Mouse (Mus musculus) midbrain, embryonic 11.5 days (tissue): ENCODE measurements around the gene Acbd3. TPM values are rescaled to one million over a fixed set of nuclear protein-coding genes. Genes with fewer than 3 reads are reported as not detected.

Experiments
- ATAC-seq: fragments of 200-750 bp; cut with Nextera tagmentation; 2 replicates; pipeline ENCODE4 v1.8.0; 2017; ENCODE audit warnings: moderate TSS enrichment, moderate library complexity; ENCODE audit not compliant: low FRiP score
- DNase-seq: peaks from one replicate; pipeline ENCODE4 v3.0.0; 2015; ENCODE audit warnings: low spot score; ENCODE audit errors: missing footprints
- H3K27ac ChIP-seq: fragments of 300-500 bp; sonication (generic); 2 replicates; pipeline ENCODE4 v1.5.1; 2014; ENCODE audit warnings: low read depth, low read length
- H3K27me3 ChIP-seq: fragments of 300-500 bp; sonication (generic); 2 replicates; pipeline ENCODE4 v1.6.1; 2014; ENCODE audit warnings: mild to moderate bottlenecking, low read length, moderate library complexity, mixed read lengths; ENCODE audit not compliant: control insufficient read depth, insufficient read depth
- H3K36me3 ChIP-seq: fragments of 300-500 bp; sonication (generic); 2 replicates; pipeline ENCODE4 v1.6.1; 2014; ENCODE audit warnings: mild to moderate bottlenecking, low read length, moderate library complexity, mixed read lengths; ENCODE audit not compliant: control insufficient read depth, insufficient read depth
- H3K4me1 ChIP-seq: fragments of 300-500 bp; sonication (generic); 2 replicates; pipeline ENCODE4 v1.6.1; 2014; ENCODE audit warnings: low read length; ENCODE audit not compliant: control insufficient read depth, insufficient read depth
- H3K4me2 ChIP-seq: fragments of 300-500 bp; sonication (generic); 2 replicates; pipeline ENCODE4 v1.6.1; 2014; ENCODE audit warnings: mild to moderate bottlenecking, moderate library complexity
- H3K4me3 ChIP-seq: fragments of 300-500 bp; sonication (generic); 2 replicates; pipeline ENCODE4 v1.5.1; 2014; ENCODE audit warnings: low read depth, low read length
- H3K9ac ChIP-seq: fragments of 300-500 bp; sonication (generic); 2 replicates; pipeline ENCODE4 v1.6.1; 2014; ENCODE audit warnings: low read length
- H3K9me3 ChIP-seq: fragments of 300-500 bp; sonication (generic); 2 replicates; pipeline ENCODE4 v1.6.1; 2016; ENCODE audit warnings: low read length; ENCODE audit not compliant: control insufficient read depth
- WGBS: fragments of 180-500 bp; shearing (Covaris S2); extraction: QIAGEN DNeasy Blood & Tissue Kit; methylation state at CpG from one replicate; pipeline ENCODE4 v1.1.7; 2014; 5-methylcytosine and 5-hydroxymethylcytosine counted together
- polyA plus RNA-seq: library from polyadenylated mRNA; unstranded; fragments of >200 nt; fragmentation: Nextera tagmentation; extraction: Ambion mirVana; gene quantifications from 2 replicates; pipeline ENCODE4 v1.2.1, GENCODE M21; 2014

Gene Acbd3
- polyA plus RNA-seq, result 20.8 and 21.6 TPM in 2 replicates

- Histone ChIP-seq H3K36me3 (no peaks in the 10 kb centered on the region), H3K4me3 (peak within 1 kb of the TSS; percentile 84), H3K27me3 (no peaks in the 10 kb centered on the region), H3K27ac (peak within 1 kb of the TSS; percentile 87), H3K4me1 (peaks cover 16% of the 10 kb centered on the region), H3K9ac (peak within 1 kb of the TSS; percentile 93), H3K9me3 (no peaks in the 10 kb centered on the region), H3K4me2 (peak within 1 kb of the TSS; percentile 71)
- peak; percentile 99 for DNase-seq
- 1% methylated on average over 50 of the region's 52 CpGs for WGBS
- peak; percentile 95 for ATAC-seq
Observed at GRCm38 (mm10) chr1:180725704-180726179, at the start of gene Acbd3. Gene Acbd3 (plus strand): TSS chr1:180726043.

GRCm38 (mm10) chr1:180691284-180691683, 34.6 kb upstream of the Acbd3 start:
- DNase-seq (no peak), ATAC-seq (no peak)
- no peak overlapping the region for H3K4me2 ChIP-seq
- H3K27ac ChIP-seq, result no peak overlapping the region
- H3K4me1 ChIP-seq, result no peaks in the 10 kb centered on the region
- H3K9me3 ChIP-seq, result no peaks in the 10 kb centered on the region
- no peak overlapping the region for H3K4me3 ChIP-seq
- peaks cover 12% of the 10 kb centered on the region for H3K36me3 ChIP-seq
- H3K9ac ChIP-seq, result no peak overlapping the region
- H3K27me3 ChIP-seq, result peaks cover 8% of the 10 kb centered on the region
- WGBS, result 91% methylated on average over 7 of the region's 7 CpGs

GRCm38 (mm10) chr1:180696626-180697352, 29.1 kb upstream of the Acbd3 start, which contains the start of gene Mixl1:
Gene Mixl1 (minus strand): TSS chr1:180697034.
- H3K9me3 ChIP-seq, result no peaks in the 10 kb centered on the region
- H3K36me3 ChIP-seq, result no peaks in the 10 kb centered on the region; the same call in 1 of the 2 replicates
- H3K27me3 ChIP-seq, result peaks cover 30% of the 10 kb centered on the region
- 1% methylated on average over 66 of the region's 79 CpGs for WGBS
- ATAC-seq (no peak), DNase-seq (peak; percentile 92)
- H3K4me3 ChIP-seq, result peak within 1 kb of the TSS; percentile 34
- peak within 1 kb of the TSS; percentile 53 for H3K4me2 ChIP-seq
- H3K27ac ChIP-seq, result no peak within 1 kb of the TSS
- H3K4me1 ChIP-seq, result no peaks in the 10 kb centered on the region; the same call in 1 of the 2 replicates
- peak within 1 kb of the TSS; percentile 33; the same call in 1 of the 2 replicates for H3K9ac ChIP-seq

DNA sequence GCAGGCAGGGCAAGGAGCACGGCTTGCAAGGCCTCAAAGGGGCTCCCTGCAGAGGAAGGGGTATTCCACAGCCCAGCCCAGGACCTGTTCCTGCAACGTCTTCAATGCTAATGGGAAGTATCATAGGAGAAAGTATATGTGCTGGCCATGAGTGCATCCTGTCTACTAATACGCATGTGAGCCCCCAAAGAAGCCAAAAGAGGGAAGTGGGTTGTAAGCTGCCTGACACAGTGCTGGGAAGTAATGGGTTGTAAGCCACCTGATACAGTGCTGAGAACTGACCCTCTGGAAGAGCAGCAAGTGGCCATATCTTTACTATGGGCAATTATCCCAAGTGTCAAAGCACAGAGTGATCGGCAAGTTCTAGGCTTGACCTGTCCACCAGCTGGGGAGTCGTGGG, 27.8 kb upstream of the Acbd3 start:
- no peak overlapping the region for H3K4me3 ChIP-seq
- H3K36me3 ChIP-seq, result no peaks in the 10 kb centered on the region; the same call in 1 of the 2 replicates
- no peak overlapping the region for H3K27ac ChIP-seq
- WGBS, result 54% methylated on average over 5 of the region's 5 CpGs
- peaks cover 30% of the 10 kb centered on the region for H3K27me3 ChIP-seq
- H3K4me1 ChIP-seq, result no peaks in the 10 kb centered on the region; the same call in 1 of the 2 replicates
- no peak for ATAC-seq
- DNase-seq, result no peak
- H3K9ac ChIP-seq, result no peak overlapping the region
- no peak overlapping the region for H3K4me2 ChIP-seq
- H3K9me3 ChIP-seq, result no peaks in the 10 kb centered on the region

GRCm38 (mm10) chr1:180703400-180703799, 22.4 kb upstream of the Acbd3 start:
- WGBS, result 53% methylated on average over 6 of the region's 6 CpGs
- ATAC-seq, result no peak

GRCm38 (mm10) chr1:180707368-180707767, 18.5 kb upstream of the Acbd3 start:
- no peaks in the 10 kb centered on the region for H3K9me3 ChIP-seq
- H3K4me1 ChIP-seq, result no peaks in the 10 kb centered on the region
- ATAC-seq, result no peak
- no peak overlapping the region for H3K4me3 ChIP-seq
- H3K27me3 ChIP-seq, result no peaks in the 10 kb centered on the region
- H3K36me3 ChIP-seq, result no peaks in the 10 kb centered on the region
- H3K27ac ChIP-seq, result no peak overlapping the region
- no peak overlapping the region for H3K4me2 ChIP-seq
- no peak overlapping the region for H3K9ac ChIP-seq
- 60% methylated on average over 3 of the region's 3 CpGs for WGBS
- no peak for DNase-seq

More at GRCm38 (mm10) chr1:180703400-180703799, 22.4 kb upstream of the Acbd3 start:
- no peak overlapping the region for H3K27ac ChIP-seq
- no peak overlapping the region for H3K4me2 ChIP-seq
- no peaks in the 10 kb centered on the region for H3K9me3 ChIP-seq
- H3K4me1 ChIP-seq, result no peaks in the 10 kb centered on the region
- 0 out of 2 replicates have a peak, but pooled peaks cover 2% of the 10 kb centered on the region for H3K27me3 ChIP-seq
- no peak overlapping the region for H3K4me3 ChIP-seq
- H3K9ac ChIP-seq, result no peak overlapping the region
- H3K36me3 ChIP-seq, result no peaks in the 10 kb centered on the region
- DNase-seq, result no peak

DNA sequence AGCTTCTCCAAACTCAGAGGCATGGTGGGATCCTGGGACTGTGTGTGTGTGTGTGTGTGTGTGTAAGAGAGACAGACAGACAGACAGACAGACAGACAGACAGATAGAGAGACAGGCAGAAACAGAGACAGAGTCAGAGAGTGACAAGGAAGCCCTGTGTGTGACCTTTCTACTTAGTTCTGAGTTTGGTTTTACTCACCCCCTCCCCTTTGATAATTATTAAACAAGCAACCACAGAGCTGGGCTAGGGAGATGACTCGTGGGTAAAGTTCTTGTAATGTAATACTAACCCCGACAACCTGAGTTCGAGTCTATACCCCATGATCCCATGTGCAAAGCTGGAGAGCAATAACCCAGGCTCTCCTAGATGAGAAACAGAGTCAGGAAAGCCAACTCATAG, 18.0 kb upstream of the Acbd3 start:
- Histone ChIP-seq H3K27ac (no peak overlapping the region), H3K4me1 (no peaks in the 10 kb centered on the region), H3K27me3 (no peaks in the 10 kb centered on the region), H3K36me3 (no peaks in the 10 kb centered on the region), H3K9ac (no peak overlapping the region), H3K4me2 (no peak overlapping the region), H3K9me3 (no peaks in the 10 kb centered on the region), H3K4me3 (no peak overlapping the region)
- DNase-seq, result no peak
- no peak for ATAC-seq
- 79% methylated on average over 3 of the region's 3 CpGs for WGBS

GRCm38 (mm10) chr1:180708935-180709776, 16.7 kb upstream of the Acbd3 start:
- no peaks in the 10 kb centered on the region for H3K27me3 ChIP-seq
- H3K9me3 ChIP-seq, result no peaks in the 10 kb centered on the region
- H3K4me1 ChIP-seq, result no peaks in the 10 kb centered on the region
- no peak overlapping the region for H3K4me3 ChIP-seq
- no peak overlapping the region for H3K9ac ChIP-seq
- ATAC-seq (no peak), DNase-seq (peak; percentile 8)
- H3K4me2 ChIP-seq, result no peak overlapping the region
- no peaks in the 10 kb centered on the region for H3K36me3 ChIP-seq
- H3K27ac ChIP-seq, result no peak overlapping the region
- WGBS, result 75% methylated on average over 14 of the region's 14 CpGs

- DNase-seq, result no peak
- WGBS, result 78% methylated on average over 5 of the region's 5 CpGs
Observed at GRCm38 (mm10) chr1:180718756-180719155, 7.1 kb upstream of the Acbd3 start.

More at GRCm38 (mm10) chr1:180718756-180719155, 7.1 kb upstream of the Acbd3 start:
- Histone ChIP-seq H3K9me3 (no peaks in the 10 kb centered on the region), H3K4me3 (no peak overlapping the region), H3K9ac (no peak overlapping the region), H3K4me1 (no peaks in the 10 kb centered on the region), H3K4me2 (no peak overlapping the region), H3K36me3 (no peaks in the 10 kb centered on the region), H3K27ac (no peak overlapping the region), H3K27me3 (no peaks in the 10 kb centered on the region)
- ATAC-seq, result no peak
